Mouse (Mus musculus) R1 (cell line): ENCODE measurements at regions not wholly inside any gene's neighbourhood (a gene's known extent, or its start where the extent isn't known, plus 50 kb on each side); places are given as distances from the start of the nearest gene placed in this dataset.

ENCODE experiments used
- DNase-seq: peaks from one replicate; pipeline ENCODE4 v3.0.0-alpha.2; 2018; ENCODE audit warnings: low read depth, low spot score

- DNase-seq: no peak
Observed at GRCm38 (mm10) chr15:61297447-61298208, 374.8 kb upstream of the A1bg start.

GRCm38 (mm10) chr15:61294616-61295015 is 371.8 kb upstream of the A1bg start:
- no peak for DNase-seq

GRCm38 (mm10) chr15:61294131-61294530 is 371.3 kb upstream of the A1bg start:
- DNase-seq: no peak

GRCm38 (mm10) chr15:61268766-61269165 is 346.0 kb upstream of the A1bg start:
- no peak for DNase-seq

- DNase-seq: no peak
Observed at GRCm38 (mm10) chr15:61259047-61259446, 336.2 kb upstream of the A1bg start.

- no peak for DNase-seq
Observed at GRCm38 (mm10) chr15:61244511-61244910, 321.7 kb upstream of the A1bg start.

GRCm38 (mm10) chr15:61242161-61242681 is 319.4 kb upstream of the A1bg start:
- DNase-seq: no peak

GRCm38 (mm10) chr15:61241741-61242140 is 318.9 kb upstream of the A1bg start:
- DNase-seq: no peak

- DNase-seq: no peak
Observed at GRCm38 (mm10) chr15:61240344-61240743, 317.5 kb upstream of the A1bg start.

GRCm38 (mm10) chr15:61239414-61239813 is 316.6 kb upstream of the A1bg start:
- no peak for DNase-seq

- no peak for DNase-seq
Observed at GRCm38 (mm10) chr15:61238996-61239395, 316.2 kb upstream of the A1bg start.

- DNase-seq: no peak
Observed at GRCm38 (mm10) chr15:61229579-61229978, 306.8 kb upstream of the A1bg start.

GRCm38 (mm10) chr15:61222923-61223322 is 300.1 kb upstream of the A1bg start:
- DNase-seq: no peak

- DNase-seq: no peak
Observed at GRCm38 (mm10) chr15:61210161-61210560, 287.3 kb upstream of the A1bg start.

GRCm38 (mm10) chr15:61189981-61190380 is 267.2 kb upstream of the A1bg start:
- no peak for DNase-seq

- DNase-seq: no peak
Observed at GRCm38 (mm10) chr15:61189481-61189880, 266.7 kb upstream of the A1bg start.

GRCm38 (mm10) chr15:61184597-61184963 is 261.8 kb upstream of the A1bg start:
- DNase-seq: no peak

- DNase-seq: no peak
Observed at GRCm38 (mm10) chr15:61183751-61184596, 261.2 kb upstream of the A1bg start.

- DNase-seq: no peak
Observed at GRCm38 (mm10) chr15:61183291-61183690, 260.5 kb upstream of the A1bg start.

GRCm38 (mm10) chr15:61168842-61169416 is 246.1 kb upstream of the A1bg start:
- DNase-seq: no peak

GRCm38 (mm10) chr15:61165050-61165449 is 242.2 kb upstream of the A1bg start:
- no peak for DNase-seq

- no peak for DNase-seq
Observed at GRCm38 (mm10) chr15:61161397-61161796, 238.6 kb upstream of the A1bg start.
